Mouse (Mus musculus): ENCODE measurements around the gene Otogl. TPM values are rescaled to one million over a fixed set of nuclear protein-coding genes. Genes with fewer than 3 reads are reported as not detected.
A peak's percentile ranks its signal among the peaks of the same experiment; 100 is the strongest.

Gene Otogl
- polyA plus RNA-seq, 1 experiment, result 0.10 TPM

GRCm38 (mm10) chr10:107794812-107795756 is 116.8 kb downstream of the Otogl start:
- Histone ChIP-seq H3K27ac (ENCODE audit: insufficient read depth, low read length) (no peak overlapping the region), H3K4me3 (ENCODE audit: insufficient read depth, low read length) (no peak overlapping the region), H3K4me1 (ENCODE audit: control insufficient read depth, insufficient read depth, low read length) (no peaks in the 10 kb centered on the region)
- TF ChIP-seq CTCF (IDR thresholded peaks at IDR 0.05; ENCODE audit: extremely low read depth, insufficient read depth, low read length) (no peak), POLR2A (IDR thresholded peaks at IDR 0.05; ENCODE audit: extremely low read depth, insufficient read depth, low read length) (no peak)

DNA sequence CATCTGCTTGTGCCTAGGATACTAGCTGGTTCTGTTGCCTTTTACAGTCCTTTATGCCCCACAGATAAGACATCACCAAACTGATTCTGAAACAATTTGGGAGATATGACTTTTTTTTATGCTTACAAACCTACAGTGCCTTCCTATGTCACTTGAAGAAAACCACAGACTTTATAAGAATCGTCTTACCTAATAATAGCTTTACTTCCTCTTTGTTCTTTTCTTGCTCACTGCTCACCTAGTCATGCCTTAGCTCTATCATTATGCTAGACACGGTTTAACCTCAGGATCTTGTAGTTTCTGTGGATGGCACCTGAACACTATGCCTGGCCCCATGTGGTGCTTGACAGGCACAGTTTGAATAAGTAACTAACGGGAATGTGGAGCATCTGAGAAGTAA is 119.4 kb downstream of the Otogl start:
- Histone ChIP-seq H3K4me3 (ENCODE audit: insufficient read depth, low read length) (no peak overlapping the region), H3K27ac (ENCODE audit: insufficient read depth, low read length) (no peak overlapping the region), H3K4me1 (ENCODE audit: control insufficient read depth, insufficient read depth, low read length) (no peaks in the 10 kb centered on the region)
- TF ChIP-seq CTCF (IDR thresholded peaks at IDR 0.05; ENCODE audit: extremely low read depth, insufficient read depth, low read length) (no peak), POLR2A (IDR thresholded peaks at IDR 0.05; ENCODE audit: extremely low read depth, insufficient read depth, low read length) (no peak)

GRCm38 (mm10) chr10:107779548-107779947 is 132.4 kb downstream of the Otogl start:
- no peak overlapping the region for H3K27ac ChIP-seq (ENCODE audit: insufficient read depth, low read length)
- TF ChIP-seq CTCF (IDR thresholded peaks at IDR 0.05; ENCODE audit: extremely low read depth, insufficient read depth, low read length) (no peak), POLR2A (IDR thresholded peaks at IDR 0.05; ENCODE audit: extremely low read depth, insufficient read depth, low read length) (no peak)
- H3K4me1 ChIP-seq (ENCODE audit: control insufficient read depth, insufficient read depth, low read length), result no peaks in the 10 kb centered on the region
- no peak overlapping the region for H3K4me3 ChIP-seq (ENCODE audit: insufficient read depth, low read length)

DNA sequence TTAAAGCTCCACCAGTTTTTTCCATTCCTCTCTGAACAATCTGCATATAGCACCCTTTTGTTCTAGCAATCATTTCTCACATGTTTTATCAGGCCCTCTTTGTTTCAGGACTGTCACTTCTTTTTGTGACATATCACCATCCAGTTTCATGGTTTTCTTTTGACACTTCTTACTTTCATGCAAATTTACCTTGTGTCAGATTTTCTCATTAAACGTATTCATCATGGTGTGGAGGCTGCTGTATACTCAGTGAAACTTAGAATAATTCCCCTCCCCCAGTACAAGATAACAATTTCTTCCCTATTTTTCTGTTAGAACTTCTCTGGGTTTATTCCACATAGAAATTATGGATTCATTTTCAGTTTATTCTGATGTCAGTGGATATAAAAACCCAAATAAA is 152.3 kb downstream of the Otogl start:
- H3K4me1 ChIP-seq (ENCODE audit: control insufficient read depth, insufficient read depth, low read length), result no peaks in the 10 kb centered on the region
- no peak overlapping the region for H3K4me3 ChIP-seq (ENCODE audit: insufficient read depth, low read length)
- no peak overlapping the region for H3K27ac ChIP-seq (ENCODE audit: insufficient read depth, low read length)
- TF ChIP-seq CTCF (IDR thresholded peaks at IDR 0.05; ENCODE audit: extremely low read depth, insufficient read depth, low read length) (no peak), POLR2A (IDR thresholded peaks at IDR 0.05; ENCODE audit: extremely low read depth, insufficient read depth, low read length) (no peak)

DNA sequence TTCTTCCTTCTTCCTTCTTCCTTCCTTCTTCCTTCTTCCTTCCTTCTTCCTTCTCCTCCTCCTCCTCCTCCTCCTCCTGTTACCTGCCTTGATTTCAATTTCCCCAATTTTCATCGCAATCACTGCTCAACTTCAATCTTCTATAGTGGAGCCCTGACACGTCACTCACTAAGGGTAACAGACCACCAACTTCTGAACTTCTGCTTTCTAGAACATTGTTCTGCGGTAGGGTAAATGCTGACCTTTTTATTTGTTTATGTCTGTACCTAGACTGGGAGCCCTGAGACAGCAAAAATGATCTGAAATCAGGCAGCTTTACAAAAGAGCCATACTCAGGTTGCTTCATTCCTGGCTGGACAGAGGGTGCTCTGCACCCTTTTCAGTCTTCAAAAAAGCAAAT is 158.5 kb downstream of the Otogl start:
- H3K4me1 ChIP-seq (ENCODE audit: control insufficient read depth, insufficient read depth, low read length), result peaks cover 6% of the 10 kb centered on the region; the same call in 1 of the 2 replicates
- no peak overlapping the region for H3K4me3 ChIP-seq (ENCODE audit: insufficient read depth, low read length)
- TF ChIP-seq POLR2A (IDR thresholded peaks at IDR 0.05; ENCODE audit: extremely low read depth, insufficient read depth, low read length), result no peak
- TF ChIP-seq CTCF (IDR thresholded peaks at IDR 0.05; ENCODE audit: extremely low read depth, insufficient read depth, low read length), result no peak
- no peak overlapping the region for H3K27ac ChIP-seq (ENCODE audit: insufficient read depth, low read length)

GRCm38 (mm10) chr10:107752351-107753143 is 159.4 kb downstream of the Otogl start:
- H3K4me3 ChIP-seq (ENCODE audit: insufficient read depth, low read length), result no peak overlapping the region
- TF ChIP-seq POLR2A (IDR thresholded peaks at IDR 0.05; ENCODE audit: extremely low read depth, insufficient read depth, low read length), result no peak
- TF ChIP-seq CTCF (IDR thresholded peaks at IDR 0.05; ENCODE audit: extremely low read depth, insufficient read depth, low read length), result no peak
- H3K27ac ChIP-seq (ENCODE audit: insufficient read depth, low read length), result no peak overlapping the region
- H3K4me1 ChIP-seq (ENCODE audit: control insufficient read depth, insufficient read depth, low read length), result peaks cover 6% of the 10 kb centered on the region; the same call in 1 of the 2 replicates

DNA sequence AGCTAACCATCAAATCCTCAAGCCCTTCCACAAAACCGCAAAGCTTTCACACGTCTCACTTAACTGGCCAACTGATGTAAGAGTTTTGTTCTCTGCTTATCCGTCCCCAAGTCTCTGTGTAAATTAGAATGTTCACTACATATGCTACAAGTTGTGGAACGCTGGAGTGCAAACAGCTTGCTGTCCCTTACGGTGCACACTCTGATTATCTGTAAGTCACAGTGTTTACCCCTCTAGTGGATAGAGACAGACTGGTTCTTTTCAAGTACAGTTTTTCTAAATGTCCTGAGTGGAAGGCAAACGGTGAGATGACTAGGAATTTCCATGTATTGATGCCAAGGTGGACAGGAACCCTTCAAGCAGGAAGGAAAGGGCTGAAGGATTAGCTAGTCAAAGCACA is 160.0 kb downstream of the Otogl start:
- Histone ChIP-seq H3K27ac (ENCODE audit: insufficient read depth, low read length) (no peak overlapping the region), H3K4me1 (ENCODE audit: control insufficient read depth, insufficient read depth, low read length) (peaks cover 6% of the 10 kb centered on the region; the same call in 1 of the 2 replicates), H3K4me3 (ENCODE audit: insufficient read depth, low read length) (no peak overlapping the region)
- no peak for TF ChIP-seq POLR2A (IDR thresholded peaks at IDR 0.05; ENCODE audit: extremely low read depth, insufficient read depth, low read length)
- TF ChIP-seq CTCF (IDR thresholded peaks at IDR 0.05; ENCODE audit: extremely low read depth, insufficient read depth, low read length), result no peak

GRCm38 (mm10) chr10:107747566-107747965 is 164.4 kb downstream of the Otogl start:
- H3K4me3 ChIP-seq (ENCODE audit: insufficient read depth, low read length), result no peak overlapping the region
- H3K4me1 ChIP-seq (ENCODE audit: control insufficient read depth, insufficient read depth, low read length), result peaks cover 4% of the 10 kb centered on the region; the same call in 1 of the 2 replicates
- TF ChIP-seq POLR2A (IDR thresholded peaks at IDR 0.05; ENCODE audit: extremely low read depth, insufficient read depth, low read length), result no peak
- peak; percentile 24; the same call in 1 of the 2 replicates for TF ChIP-seq CTCF (IDR thresholded peaks at IDR 0.05; ENCODE audit: extremely low read depth, insufficient read depth, low read length)
- H3K27ac ChIP-seq (ENCODE audit: insufficient read depth, low read length), result no peak overlapping the region

- H3K27ac ChIP-seq (ENCODE audit: insufficient read depth, low read length), result no peak overlapping the region
- TF ChIP-seq CTCF (IDR thresholded peaks at IDR 0.05; ENCODE audit: extremely low read depth, insufficient read depth, low read length), result no peak
- TF ChIP-seq POLR2A (IDR thresholded peaks at IDR 0.05; ENCODE audit: extremely low read depth, insufficient read depth, low read length), result no peak
- no peak overlapping the region for H3K4me3 ChIP-seq (ENCODE audit: insufficient read depth, low read length)
- H3K4me1 ChIP-seq (ENCODE audit: control insufficient read depth, insufficient read depth, low read length), result no peaks in the 10 kb centered on the region; the same call in 1 of the 2 replicates
These were observed 165.2 kb downstream of the Otogl start for GRCm38 (mm10) chr10:107746717-107747116.

Measured in cortical plate, adult 2 months (tissue).